Mouse (Mus musculus) right cerebral cortex, adult 2 months (tissue): ENCODE measurements around the gene Nccrp1.
"Not testable (repeated sequence)": the region's sequence is repeated elsewhere in the genome, so short reads cannot be mapped to it uniquely, and the experiment has no call there.

Experiments used
- DNase-seq, 2 experiments: peaks; one replicate each; pipeline ENCODE4 v3.0.0; 2021 to 2022; ENCODE audit warnings: low spot score in 2 of 2

The Nccrp1 gene

GRCm38 (mm10) chr7:28570291-28570981, 23.4 kb upstream of the Nccrp1 start:
- peak in 1 of 2 experiments; percentile 36 for DNase-seq

DNA sequence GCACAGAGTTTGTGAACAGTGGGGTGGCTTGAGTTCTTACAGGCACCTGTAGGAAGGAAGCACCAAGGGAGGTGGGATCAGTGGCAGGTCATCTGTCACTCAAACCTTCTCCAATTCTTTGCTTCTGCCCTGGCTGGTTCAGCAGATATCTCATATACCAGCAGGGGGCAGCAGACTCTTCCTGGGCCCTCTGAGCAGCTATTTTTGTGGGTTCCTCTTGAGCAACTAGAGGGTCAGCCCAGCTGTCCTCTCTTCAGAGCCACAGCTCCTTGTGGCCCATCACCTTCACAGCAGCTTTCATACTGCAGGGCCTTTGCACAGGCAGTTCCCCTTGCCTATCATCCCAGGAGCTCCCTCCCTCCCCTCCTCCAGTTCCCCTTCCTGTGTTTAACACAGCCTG, 21.2 kb upstream of the Nccrp1 start:
- DNase-seq: peak; percentile 72 to 75

GRCm38 (mm10) chr7:28567539-28567938, 20.5 kb upstream of the Nccrp1 start:
- no peak for DNase-seq

DNA sequence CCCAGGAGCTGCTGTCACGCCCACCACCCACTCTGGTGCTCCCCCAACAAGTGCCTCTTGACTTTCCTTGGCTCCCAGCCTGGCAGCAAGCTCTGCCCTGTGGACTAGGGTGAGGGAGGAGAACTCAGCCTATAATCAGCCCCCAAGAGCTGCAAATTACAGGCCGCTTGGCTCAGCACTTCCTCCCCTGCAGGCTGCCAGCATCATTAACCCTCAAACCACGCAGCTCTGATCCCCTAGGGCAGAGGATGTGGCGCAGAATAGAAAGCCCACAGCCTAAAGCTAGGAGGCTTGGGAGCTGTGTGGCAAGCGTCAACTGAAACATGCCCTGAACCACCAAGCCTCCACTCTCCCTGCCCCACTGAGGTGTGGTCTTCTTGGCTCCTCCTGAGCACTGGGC, 18.4 kb upstream of the Nccrp1 start:
- DNase-seq: no peak

- DNase-seq: no peak
These were observed 15.9 kb upstream of the Nccrp1 start for GRCm38 (mm10) chr7:28562951-28563350.

- DNase-seq: no peak
These were observed 15.3 kb upstream of the Nccrp1 start for GRCm38 (mm10) chr7:28562371-28562770.

GRCm38 (mm10) chr7:28561967-28562366, 14.9 kb upstream of the Nccrp1 start:
- no peak for DNase-seq

- DNase-seq: no peak
These were observed 13.8 kb upstream of the Nccrp1 start for GRCm38 (mm10) chr7:28560856-28561255.

DNA sequence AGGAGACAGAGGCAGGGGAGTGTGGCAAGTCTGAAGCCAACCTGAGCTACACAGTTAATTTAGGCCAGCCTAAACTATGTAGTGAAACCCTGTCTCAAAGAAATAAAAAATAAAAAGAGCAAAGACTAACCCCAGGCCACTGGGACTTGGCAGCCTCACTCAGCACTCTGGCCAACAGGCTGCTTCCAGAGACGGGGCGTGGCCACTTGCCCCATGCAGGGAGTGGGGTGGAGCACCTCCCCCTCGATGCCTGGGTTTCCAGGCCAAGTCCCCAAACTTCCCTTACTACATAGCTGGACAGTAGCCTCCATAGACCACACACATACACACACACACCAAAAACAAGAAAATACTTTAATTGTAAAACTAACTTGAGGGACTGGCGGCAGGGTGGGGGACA, 11.4 kb upstream of the Nccrp1 start:
- no peak for DNase-seq

DNA sequence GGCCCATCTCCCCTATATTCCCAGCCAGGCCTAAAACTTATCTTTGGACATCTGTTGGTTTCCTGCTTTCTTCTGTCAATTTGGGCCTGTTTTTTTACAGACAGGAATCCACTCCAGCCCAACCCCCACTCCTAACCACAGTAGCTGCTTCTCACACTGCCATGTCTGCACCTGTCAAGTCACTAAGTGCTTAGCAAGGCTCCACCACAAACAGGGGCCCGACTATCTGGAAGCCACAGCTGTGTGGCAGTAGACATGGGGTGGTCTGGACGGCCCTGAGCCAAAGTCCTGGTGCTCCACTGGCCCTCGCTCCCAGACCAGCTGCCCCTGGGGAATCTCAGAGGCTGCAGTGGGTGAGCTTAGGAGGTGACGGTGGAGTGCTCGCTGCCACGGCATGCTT, 10.7 kb upstream of the Nccrp1 start:
- DNase-seq: no peak

DNA sequence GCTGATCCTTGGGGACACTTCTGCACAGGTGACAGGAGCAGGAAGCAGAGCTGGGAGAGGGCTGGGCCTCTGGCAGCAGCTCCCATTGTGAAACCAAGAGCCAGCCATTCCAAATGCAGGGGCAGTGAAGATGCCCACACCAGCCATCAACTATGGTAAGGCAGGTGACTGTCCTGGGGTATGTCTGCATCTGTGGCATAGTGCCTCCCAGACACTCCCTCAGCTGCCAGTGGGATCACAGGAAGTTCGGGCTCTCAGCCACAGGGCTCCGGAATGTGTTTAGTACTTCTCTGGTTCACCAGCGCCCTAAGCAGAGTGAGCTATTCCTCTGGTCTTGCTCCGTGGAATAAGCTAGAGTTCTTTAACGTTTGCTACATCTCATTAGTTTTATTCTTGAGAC, 10.0 kb upstream of the Nccrp1 start:
- no peak for DNase-seq

- DNase-seq: no peak
These were observed 9.0 kb upstream of the Nccrp1 start for GRCm38 (mm10) chr7:28555939-28556535.

DNA sequence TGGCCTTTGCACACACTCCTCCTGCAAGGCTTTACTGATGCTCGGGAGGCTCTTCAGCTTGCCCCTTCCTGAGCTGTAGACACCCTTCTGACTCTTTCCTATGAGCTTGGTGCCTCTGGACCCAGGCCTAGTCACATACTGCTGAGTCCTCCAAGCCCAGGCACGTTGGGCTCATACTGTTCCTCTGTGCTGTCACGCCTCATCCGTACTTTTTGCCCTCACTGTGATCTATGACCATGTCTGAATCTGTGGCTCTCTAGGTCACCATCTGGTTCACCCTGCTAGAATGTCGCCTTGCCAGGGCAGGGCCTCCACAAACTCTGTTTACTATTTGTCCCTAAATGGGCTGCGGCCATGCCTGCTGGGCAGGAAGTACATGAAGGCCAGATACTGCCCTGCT, 6.0 kb upstream of the Nccrp1 start:
- no peak for DNase-seq

- DNase-seq: no peak
These were observed 574 bp upstream of the Nccrp1 start for GRCm38 (mm10) chr7:28547628-28548027.

GRCm38 (mm10) chr7:28546649-28547048, 405 bp downstream of the Nccrp1 start:
- no peak for DNase-seq

DNA sequence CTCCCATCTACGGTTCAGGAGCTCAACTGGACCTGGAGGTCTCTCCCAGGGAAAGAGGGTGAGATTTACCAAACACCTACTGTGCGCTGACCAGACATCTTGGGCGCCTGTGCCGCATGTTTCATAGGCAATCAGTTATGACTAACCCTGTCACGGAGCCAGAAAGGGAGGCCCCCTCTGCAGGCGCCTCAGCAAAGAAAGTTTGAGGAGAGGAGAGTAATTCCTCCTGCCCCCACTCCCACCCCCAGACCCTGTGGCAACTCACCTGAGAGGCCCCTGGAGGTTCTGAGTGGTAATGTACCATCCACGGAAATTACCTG, 1.2 kb downstream of the Nccrp1 start:
- DNase-seq: no peak

DNA sequence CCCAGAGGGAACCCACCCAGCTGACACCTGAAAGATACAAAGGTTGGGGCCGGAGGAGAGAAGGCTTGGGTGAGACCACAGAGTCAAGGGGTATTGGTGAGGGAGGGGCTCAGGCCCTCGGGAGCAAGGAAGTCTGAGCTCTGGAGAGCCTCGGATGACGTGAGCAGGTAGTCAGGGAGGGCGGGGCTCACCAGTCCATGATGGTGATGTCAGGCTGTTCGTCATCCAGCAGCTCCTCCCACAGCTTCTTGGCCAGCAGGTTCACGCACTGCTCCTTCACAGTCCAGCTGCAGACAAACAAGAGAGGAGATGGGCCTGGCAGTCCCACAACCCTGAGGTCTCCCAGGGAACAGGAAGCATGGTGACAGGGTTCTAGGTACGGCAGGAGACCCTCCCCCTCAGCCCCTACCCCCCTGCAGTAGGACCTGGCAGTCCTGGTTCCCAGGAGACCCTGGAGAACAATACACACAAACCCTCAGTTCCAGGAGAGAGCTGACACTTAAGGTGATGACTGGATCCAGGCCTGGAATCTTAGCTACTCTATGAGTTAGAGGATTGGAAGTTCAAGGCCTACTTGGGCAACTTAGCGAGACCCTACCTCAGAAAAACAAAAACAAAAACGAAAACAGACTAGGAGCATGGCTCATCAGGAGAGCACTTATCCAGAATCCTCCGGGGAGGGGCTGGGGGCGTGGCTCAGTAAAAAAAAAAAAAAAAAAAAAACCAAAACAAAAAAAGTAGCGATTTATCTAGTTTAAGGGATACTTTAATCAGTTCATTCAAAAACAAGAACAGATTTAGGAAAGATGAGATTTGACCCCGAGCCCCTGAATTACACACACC, 1.8 kb downstream of the Nccrp1 start:
- DNase-seq: no peak

DNA sequence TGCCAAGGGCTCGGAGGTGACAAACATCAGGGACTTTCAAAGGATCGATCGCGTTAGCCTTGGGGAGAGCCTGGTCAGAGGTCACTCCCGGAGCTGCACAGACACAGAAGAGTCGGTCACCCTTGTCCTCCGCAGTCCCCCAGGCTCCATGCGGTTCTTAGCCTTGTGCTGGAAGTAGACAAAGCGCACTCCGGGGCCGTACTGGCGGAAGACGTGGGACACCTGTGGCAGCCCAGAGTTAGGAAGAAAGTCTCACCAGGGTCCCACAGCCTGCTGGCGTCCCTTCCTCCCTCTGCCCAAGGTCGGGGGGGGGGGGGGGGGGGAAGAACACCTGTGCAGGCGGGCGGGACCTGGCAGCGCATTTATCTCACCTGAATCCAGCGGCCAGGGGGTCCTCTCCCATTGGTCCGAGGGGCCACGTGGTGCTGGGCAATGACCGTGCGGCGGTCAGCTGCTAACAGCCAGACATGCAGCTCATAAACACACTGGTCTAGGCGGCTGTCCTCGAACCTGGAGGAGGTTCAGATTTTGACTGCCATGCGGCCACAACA, 2.9 kb downstream of the Nccrp1 start:
- DNase-seq: no peak

DNA sequence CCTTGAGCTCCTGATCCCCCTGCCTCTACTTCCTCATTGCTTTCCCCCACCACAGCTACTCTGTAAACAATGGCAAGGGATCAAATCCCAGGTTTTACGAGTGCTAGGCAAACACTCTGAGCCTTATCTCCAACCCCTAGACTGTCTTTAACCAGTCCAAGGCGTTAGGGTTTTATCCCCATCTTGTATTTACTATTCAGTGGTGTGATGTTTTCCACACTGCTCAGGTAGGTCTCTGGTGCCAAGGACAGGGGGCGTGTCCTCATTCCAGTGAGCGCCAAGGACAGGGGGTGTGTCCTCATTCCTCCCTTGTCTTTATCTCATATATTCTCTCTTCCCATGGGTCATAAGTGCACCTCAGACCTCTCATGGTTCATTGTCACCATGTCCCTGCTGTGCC, 6.5 kb downstream of the Nccrp1 start, which contains the start of gene Sycn:
Gene Sycn, plus strand, starts transcription at position 360 of the 400 bp plus-strand sequence.
- DNase-seq: no peak

- not testable (repeated sequence) for DNase-seq
These were observed 8.2 kb downstream of the Nccrp1 start for GRCm38 (mm10) chr7:28538886-28539285.

GRCm38 (mm10) chr7:28532005-28532404, 15.0 kb downstream of the Nccrp1 start:
- DNase-seq: no peak

GRCm38 (mm10) chr7:28527922-28528719, 18.9 kb downstream of the Nccrp1 start:
- peak; percentile 64 to 65 for DNase-seq
